Mouse (Mus musculus) CD4-positive, CD25-positive, alpha-beta regulatory T cell, adult 9 weeks (primary cell): ENCODE results near the gene Slc10a4. TPM values are rescaled to one million over a fixed set of nuclear protein-coding genes. Genes with fewer than 3 reads are reported as not detected.

Experiments used
- polyA plus RNA-seq: library from polyadenylated mRNA; unstranded; fragments of 100-300 nt; shearing (Covaris generic); gene quantifications from one replicate; pipeline ENCODE4 v1.2.1, GENCODE M21; 2017

Slc10a4 gene
- not detected for polyA plus RNA-seq

DNA sequence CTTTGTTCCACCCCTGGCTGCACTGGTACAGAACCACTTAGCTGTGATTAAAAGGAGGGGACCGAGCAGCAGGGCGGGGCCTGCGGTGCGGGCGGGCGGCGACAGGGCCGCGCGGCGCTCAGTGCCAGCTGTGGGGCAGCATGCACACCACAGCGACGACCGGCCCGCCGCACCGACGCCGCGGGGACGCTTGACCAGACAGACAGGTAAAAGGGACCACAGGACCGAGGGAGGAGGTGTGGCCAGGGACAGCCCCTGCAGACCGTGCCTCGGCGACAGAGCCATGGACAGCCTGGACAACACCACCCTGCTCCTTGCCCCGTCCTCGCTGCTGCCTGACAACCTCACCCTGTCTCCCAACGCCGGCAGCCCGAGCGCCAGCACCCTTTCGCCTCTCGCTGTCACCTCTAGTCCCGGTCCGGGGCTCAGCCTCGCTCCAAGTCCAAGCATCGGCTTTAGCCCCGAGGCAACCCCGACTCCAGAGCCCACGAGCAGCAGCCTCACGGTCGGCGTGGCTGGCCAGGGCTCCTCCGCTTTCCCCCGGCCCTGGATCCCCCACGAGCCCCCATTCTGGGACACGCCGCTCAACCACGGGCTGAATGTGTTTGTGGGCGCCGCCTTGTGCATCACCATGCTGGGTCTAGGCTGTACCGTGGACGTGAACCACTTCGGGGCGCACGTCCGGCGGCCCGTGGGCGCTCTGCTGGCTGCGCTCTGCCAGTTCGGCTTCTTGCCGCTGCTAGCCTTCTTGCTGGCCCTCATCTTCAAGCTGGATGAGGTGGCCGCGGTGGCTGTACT, at the start of gene Slc10a4:
Slc10a4 (plus strand) TSS at position 100 of the 798 bp plus-strand sequence.

GRCm38 (mm10) chr5:72974602-72975001, 32.1 kb upstream of the Slc10a4 start, which contains the start of gene Gm10135:
Gene Gm10135, minus strand, starts transcription at chr5:72974702.

Other genes starting within 250 kb of the Slc10a4 start
- 19.4 TPM for gene Tec, start 138.4 kb upstream of the Slc10a4 start, polyA plus RNA-seq
- gene Slain2, start 92.6 kb upstream of the Slc10a4 start, polyA plus RNA-seq: 5.7 TPM
- gene Gm10135, start 32.2 kb upstream of the Slc10a4 start, polyA plus RNA-seq: not detected
- 128 TPM for gene Fryl, start 249.7 kb downstream of the Slc10a4 start, polyA plus RNA-seq